Mouse (Mus musculus) gastrocnemius, adult 2 months (tissue): ENCODE results near the gene Itgb6. TPM values are rescaled to one million over a fixed set of nuclear protein-coding genes. Genes with fewer than 3 reads are reported as not detected.
A peak's percentile ranks its signal among the peaks of the same experiment; 100 is the strongest.

ENCODE experiments used
- DNase-seq: peaks from one replicate; pipeline ENCODE4 v3.0.0; 2022
- H3K27ac ChIP-seq: fragments of 200-600 bp; 2 replicates; pipeline ENCODE4 v1.8.1; 2022; ENCODE audit warnings: mild to moderate bottlenecking
- H3K4me3 ChIP-seq: fragments of 200-600 bp; 2 replicates; pipeline ENCODE4 v1.8.1; 2022; ENCODE audit warnings: mild to moderate bottlenecking, moderate library complexity
- CTCF ChIP-seq: fragments of 200-600 bp; IDR thresholded peaks from 2 replicates; pipeline ENCODE4 v1.8.1; 2022; ENCODE audit warnings: antibody characterized with exemption, mild to moderate bottlenecking, moderate library complexity
- intact Hi-C: fragments of 180-260 bp; cut with DNase I; formaldehyde crosslinking; loops from one replicate; pipeline ENCODE4 v1.15.1; 2025
- total RNA-seq, 2 experiments: library from RNA; stranded (reverse); gene quantifications; 2 replicates each; pipeline ENCODE4 v1.2.3; 2021

Itgb6 gene
- total RNA-seq, 2 experiments from 2014 or later: 18.3 to 50.1 TPM

DNA sequence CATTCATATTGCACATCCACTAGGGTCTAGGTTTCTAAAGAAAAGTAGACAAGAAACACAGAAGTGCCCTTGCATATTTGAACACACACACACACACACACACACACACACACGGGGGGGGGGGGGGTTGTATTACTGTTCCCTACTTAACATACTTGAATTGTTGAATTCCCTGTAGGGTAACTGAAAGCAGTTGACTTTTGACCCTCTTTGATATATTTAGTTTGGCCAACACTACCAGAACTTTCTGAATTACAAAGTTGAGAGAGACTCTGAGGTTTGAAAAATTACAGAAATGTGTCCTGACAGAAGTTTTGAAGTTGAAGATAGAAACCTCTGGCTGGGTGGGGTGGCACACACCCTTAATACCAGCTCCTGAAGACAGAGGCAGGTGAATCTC lies 32.2 kb downstream of the Itgb6 start:
- intact Hi-C loops: no loop called here
- peak overlapping the region; percentile 87; the same call in 1 of the 2 replicates for H3K27ac ChIP-seq

DNA sequence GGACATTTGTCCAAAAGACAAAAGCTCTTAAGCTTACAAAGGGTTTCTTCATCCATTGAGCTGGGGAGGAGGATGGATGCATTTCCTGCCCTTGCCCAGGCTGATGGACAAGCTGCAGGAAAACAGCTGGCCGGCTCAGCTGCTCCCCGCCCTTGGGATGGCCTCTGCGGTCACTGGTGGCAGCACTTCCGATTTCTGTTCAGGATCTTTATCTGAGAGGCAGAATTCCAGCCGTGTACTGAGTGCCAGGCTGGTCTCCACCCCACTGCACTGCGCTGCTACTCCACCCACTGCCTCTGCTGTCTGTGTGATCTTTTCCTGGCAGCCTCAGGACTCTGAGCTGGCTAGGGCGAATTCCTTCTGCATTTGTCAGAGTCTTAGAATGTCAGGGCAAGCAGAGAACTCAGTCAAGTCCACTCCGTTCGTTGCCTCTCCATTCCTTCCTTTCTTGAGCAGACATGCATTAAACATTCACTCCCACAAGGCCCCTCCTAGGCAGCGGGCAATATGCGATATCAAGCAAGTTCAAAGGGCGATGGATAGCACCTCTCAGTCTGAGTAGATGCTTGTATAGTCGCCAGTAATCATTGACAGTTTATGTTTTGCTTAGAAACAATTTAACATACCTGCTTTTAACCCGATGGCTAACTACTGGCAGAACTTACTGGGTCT lies 33.4 kb downstream of the Itgb6 start:
- no peak; the same call in 1 of the 2 replicates for TF ChIP-seq CTCF
- peak overlapping the region; percentile 87 for H3K27ac ChIP-seq
- DNase-seq: peak; percentile 89
- intact Hi-C loops: loop anchor here (2.0 kb wide), 1 partner anchor 32 kb away; no protein-coding TSS in a partner anchor
- H3K4me3 ChIP-seq: peak overlapping the region; percentile 40

More for the DNA sequence above, 32.2 kb downstream of the Itgb6 start:
- no peak for DNase-seq
- TF ChIP-seq CTCF: no peak
- H3K4me3 ChIP-seq: no peak overlapping the region

DNA sequence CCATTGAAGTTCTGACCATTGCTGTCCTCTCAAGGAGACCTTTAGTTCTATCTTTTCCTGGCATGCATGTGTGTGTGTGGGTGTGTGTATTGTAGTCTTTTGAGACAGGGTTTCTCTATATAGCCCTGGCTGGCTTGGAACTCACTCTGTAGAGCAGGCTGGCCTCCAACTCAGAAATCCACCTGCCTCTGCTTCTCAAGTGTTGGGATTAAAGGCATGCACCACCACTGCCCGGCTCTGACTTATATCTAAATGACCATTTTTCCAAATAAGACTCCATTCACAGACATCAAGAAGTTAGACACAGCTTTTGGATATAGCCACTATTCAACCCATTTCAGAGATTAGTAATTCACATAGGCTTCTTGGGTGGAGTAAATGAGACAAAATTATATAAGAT lies 34.3 kb downstream of the Itgb6 start:
- DNase-seq: no peak
- intact Hi-C loops: loop anchor here (2.0 kb wide), 1 partner anchor 33 kb away; no protein-coding TSS in a partner anchor
- Histone ChIP-seq H3K27ac (peak overlapping the region; percentile 87), H3K4me3 (no peak overlapping the region)
- no peak for TF ChIP-seq CTCF

DNA sequence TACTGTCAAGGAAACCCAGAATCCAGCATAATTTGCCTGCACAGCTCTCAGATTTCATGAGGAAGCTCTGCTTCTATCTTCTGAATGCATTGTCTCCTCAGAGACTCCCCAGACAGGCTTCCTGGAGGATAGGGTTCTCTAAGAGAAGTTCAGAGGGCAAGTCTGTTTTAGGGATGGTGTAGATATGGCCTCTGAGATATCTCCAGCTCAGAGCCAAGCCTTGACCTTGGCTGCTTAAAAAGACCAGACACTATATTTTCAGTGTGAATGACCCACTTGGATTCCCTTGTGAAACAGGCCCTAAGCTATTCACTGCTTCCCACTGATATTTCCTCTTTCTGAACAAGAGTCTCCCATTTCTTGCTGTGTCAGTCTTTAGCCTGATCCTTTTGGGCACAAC lies 36.5 kb downstream of the Itgb6 start:
- no peak overlapping the region for H3K27ac ChIP-seq
- H3K4me3 ChIP-seq: no peak overlapping the region
- TF ChIP-seq CTCF: no peak
- no peak for DNase-seq
- intact Hi-C loops: no loop called here

DNA sequence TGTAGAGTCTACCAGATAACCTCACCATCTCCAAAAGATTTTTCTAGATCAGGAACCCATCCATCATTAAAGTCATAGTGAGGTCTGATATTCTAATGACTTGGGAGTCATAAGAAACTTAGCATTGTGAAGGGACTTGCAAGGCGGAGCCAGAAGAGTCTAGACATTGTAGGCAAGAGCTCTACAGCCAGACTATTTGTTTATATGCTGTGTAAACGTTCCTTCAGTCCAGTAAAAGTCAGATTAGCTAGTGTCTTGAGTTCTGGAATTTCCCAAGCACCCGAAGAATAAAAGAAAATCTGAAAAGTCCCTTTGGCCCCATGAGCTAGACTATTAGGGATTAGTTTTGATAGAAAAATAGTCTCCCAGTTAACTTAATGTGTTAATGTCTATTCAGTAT lies 38.3 kb downstream of the Itgb6 start:
- intact Hi-C loops: no loop called here
- no peak for DNase-seq
- TF ChIP-seq CTCF: no peak
- Histone ChIP-seq H3K27ac (no peak overlapping the region), H3K4me3 (no peak overlapping the region)

DNA sequence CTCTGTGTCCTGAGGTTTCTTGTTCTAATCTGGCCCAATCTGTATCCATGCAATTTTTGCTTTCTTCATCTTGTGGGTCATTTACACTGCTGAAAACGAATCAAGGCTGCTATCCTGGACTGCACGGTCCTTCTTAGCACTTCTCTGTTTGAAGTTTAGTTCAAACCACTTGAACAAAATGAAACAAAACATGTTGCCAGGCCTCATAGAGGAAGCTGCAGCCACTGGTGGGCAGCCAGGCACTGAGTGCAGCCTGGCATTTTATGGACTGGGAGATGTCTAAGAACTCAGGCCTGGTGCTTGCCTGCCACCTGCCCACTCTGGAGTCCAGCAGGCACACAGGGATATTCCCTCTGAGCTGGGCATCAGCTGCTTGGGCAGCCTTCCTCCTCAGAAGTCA lies 39.9 kb downstream of the Itgb6 start:
- intact Hi-C loops: no loop called here
- TF ChIP-seq CTCF: no peak
- Histone ChIP-seq H3K4me3 (no peak overlapping the region), H3K27ac (no peak overlapping the region)
- DNase-seq: no peak

DNA sequence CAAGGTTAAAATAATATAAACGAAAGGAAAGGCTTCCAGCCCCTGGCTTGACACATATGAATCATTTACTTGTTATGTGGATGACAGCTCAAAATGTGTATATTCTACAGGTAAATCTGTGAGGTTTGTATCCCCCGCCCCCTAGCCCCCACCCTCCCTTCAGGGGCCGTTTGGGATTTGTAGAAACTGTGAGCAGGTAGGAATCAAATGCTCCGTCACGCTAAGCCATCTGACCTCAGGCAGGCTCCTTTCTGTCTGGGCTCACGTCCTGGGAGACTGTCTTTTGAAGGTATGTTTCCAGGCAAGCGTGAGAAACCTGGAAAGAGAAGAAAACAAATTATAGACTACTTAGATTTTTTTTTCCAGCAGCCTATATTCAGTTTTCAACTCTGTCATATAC lies 48.0 kb downstream of the Itgb6 start:
- DNase-seq: no peak
- H3K27ac ChIP-seq: no peak overlapping the region
- H3K4me3 ChIP-seq: no peak overlapping the region
- no peak for TF ChIP-seq CTCF
- intact Hi-C loops: no loop called here

DNA sequence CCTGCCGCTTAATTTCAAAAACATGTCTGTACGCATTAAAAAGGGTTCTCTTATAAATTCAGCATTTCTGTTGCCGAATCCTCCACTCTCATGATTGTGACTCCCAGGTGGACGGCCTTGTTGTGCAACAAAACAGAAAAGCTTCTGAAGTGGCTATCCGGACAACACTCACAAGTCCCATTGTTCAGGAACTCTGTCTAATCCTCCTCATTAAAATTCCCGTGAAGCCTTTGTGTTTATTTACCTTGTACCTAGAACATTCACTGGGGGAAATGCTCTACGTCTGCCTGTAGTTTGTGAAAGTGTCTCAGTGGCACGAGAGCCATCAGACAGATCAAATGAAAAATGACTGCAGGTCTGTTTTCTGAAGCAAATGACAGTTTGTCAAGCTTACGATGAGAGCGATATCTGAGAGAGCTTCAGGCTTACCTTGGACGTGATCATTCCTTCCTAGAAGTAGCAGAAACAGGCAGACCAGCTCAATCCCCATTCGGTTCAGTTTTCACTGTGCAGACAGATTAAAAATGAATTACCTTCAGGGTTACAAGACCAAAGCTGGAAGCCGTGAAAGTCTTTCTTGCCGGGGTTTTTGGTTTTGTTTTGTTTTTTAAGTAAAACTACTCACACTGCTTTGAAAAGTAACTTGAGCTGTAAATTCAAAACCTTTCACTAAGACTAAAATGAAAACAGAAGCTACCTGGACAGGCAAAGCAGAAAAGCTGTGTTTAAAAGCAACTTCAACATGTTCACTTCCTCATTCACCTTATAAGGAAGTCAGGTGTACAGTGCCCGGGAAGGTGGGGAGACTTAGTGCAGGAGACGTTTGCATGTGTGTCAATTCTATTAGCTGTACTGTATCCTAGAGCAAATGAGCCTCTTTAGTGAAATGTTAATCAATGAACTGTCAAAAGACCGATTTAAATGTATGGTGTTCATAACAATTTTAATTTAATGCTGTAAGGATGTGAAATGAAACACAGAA lies 49.2 kb downstream of the Itgb6 start:
- TF ChIP-seq CTCF: no peak
- Histone ChIP-seq H3K27ac (no peak overlapping the region), H3K4me3 (no peak overlapping the region)
- DNase-seq: no peak
- intact Hi-C loops: no loop called here

DNA sequence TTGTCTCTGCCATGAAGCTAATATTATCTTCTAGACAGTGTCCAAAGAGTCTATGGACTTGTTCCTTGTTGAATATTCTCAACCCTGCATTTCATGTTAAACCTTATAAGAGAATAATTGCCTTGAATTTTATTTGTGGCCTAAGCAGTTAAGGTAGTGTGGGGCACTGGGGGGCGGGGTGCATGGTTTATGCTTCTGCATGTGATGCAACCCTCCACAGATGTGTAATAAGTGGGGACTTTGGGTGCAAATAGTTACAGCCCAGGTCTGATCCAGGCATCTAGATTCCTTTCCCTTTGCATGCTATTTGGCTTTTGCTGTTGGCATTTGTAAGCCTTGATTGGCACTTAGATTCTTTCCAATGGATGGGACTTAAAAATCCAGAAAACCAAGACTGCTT lies 51.2 kb downstream of the Itgb6 start:
- no peak for DNase-seq
- intact Hi-C loops: no loop called here
- Histone ChIP-seq H3K27ac (no peak overlapping the region), H3K4me3 (no peak overlapping the region)
- no peak for TF ChIP-seq CTCF

DNA sequence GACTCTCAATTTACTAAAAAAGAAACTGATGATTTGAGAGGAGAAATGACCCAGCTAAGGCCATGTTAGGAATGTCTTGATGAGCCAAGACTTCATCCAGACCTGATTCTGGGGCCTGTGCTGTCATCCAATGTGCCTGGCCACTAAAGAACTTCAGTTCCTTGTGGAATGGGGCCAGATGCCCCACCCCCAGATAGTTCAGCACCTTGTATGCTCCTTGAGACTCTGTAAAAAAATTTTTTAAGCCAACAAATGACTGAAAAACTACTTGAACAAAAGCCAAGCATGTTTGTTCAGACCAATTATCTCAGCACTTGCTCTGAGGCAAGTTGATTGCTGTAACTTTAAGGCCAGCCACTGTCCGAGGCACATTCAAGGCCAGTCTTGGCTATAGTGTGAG lies 59.4 kb downstream of the Itgb6 start:
- no peak for TF ChIP-seq CTCF
- DNase-seq: no peak
- Histone ChIP-seq H3K27ac (no peak overlapping the region), H3K4me3 (no peak overlapping the region)
- intact Hi-C loops: no loop called here

DNA sequence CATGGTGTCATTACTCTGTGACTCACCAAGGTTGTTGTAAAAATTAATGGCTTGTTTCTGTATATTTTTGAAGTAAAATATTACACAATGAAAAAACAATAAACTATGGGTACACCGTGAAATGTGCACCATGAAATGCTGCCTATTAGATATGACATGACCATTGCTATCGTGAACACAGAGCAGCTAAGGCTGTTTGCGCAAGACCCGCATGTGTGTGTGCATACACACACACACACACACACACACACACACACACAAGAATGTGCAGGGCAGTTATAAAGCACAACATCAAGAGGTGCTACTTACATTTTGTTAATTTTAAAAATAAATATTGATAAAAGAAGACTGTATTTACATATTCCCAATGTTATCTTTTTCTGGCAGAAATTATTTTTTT lies 62.5 kb downstream of the Itgb6 start:
- no peak for DNase-seq
- H3K27ac ChIP-seq: no peak overlapping the region
- intact Hi-C loops: no loop called here
- no peak overlapping the region for H3K4me3 ChIP-seq
- TF ChIP-seq CTCF: no peak

DNA sequence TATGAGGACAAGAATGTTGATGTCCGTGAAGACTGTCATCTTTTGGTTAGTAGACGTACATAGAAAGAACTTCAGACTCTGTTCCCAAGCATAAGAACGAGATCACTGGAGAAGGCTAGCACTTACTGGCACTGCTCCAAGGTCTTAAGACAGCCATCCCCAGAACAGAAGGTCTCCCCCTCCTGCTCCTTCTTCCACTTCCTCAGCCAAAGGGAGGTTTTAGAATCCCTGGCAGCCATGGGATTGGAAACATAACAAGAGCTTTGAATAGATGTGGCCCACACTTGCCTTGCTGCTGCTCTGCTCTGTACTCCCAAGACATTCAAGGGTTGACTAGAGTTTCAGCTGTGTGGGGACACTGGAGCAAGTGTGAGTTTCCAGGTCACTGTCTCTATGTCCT lies 63.5 kb downstream of the Itgb6 start:
- no peak for TF ChIP-seq CTCF
- peak overlapping the region; percentile 31 for H3K27ac ChIP-seq
- peak; percentile 41 for DNase-seq
- intact Hi-C loops: no loop called here
- no peak overlapping the region for H3K4me3 ChIP-seq

DNA sequence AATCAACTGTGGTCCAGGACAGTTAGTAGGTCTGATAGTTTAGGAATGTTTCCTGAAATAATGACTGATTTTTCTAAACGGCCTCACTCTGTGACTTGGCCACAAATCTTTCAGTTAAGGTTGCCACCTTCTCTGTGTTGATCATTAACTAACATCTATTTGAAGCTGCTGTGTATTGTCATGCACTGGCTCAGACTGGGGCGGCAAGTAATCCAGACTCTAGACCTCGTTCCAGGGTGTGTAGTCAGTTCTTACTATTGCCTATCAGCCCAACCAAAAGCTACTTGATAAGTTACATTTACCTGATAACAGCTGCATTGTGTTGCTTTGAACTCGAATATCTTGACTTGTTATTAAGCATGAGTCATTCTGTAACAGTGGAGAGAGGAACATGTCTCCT lies 67.6 kb downstream of the Itgb6 start:
- Histone ChIP-seq H3K27ac (no peak overlapping the region), H3K4me3 (no peak overlapping the region)
- intact Hi-C loops: no loop called here
- TF ChIP-seq CTCF: no peak
- no peak for DNase-seq
